ENCODE assay signal across 14 mouse cellular contexts in genomic region chr5:139600213-139600612, GRCm38 (mm10). TPM values are rescaled to one million over a fixed set of nuclear protein-coding genes. Genes with fewer than 3 reads are reported as not detected.
A peak's percentile ranks its signal among the peaks of the same experiment; 100 is the strongest.
DNase-seq lines count a peak whose midpoint lies in the region; ATAC-seq lines count a peak whose summit lies in the region.
"Had no signal": no experiment of that assay in that cellular context is flagged by ENCODE, and none has a peak within 500 bp of the region (broad histone marks: within the 10 kb centered on the region; RNA-seq: fewer than 3 reads in every experiment).

No protein-coding gene starts in this region.

- no peak for ATAC-seq in forebrain, embryonic 16.5 days
- no peak for ATAC-seq in hindbrain, embryonic 11.5 days (ENCODE audit: low FRiP score)
- no peak for ATAC-seq in midbrain, embryonic 15.5 days (replicated peaks)
- ATAC-seq: activated CD4-positive, CD25-positive, alpha-beta regulatory T cell, adult 4 months; lung, postnatal 0 days had no signal

- 3% methylated on average over 15 of the region's 15 CpGs for WGBS in forebrain, embryonic 10.5 days
- 6% methylated on average over 15 of the region's 15 CpGs for WGBS in forebrain, embryonic 16.5 days
- 3% methylated on average over 15 of the region's 15 CpGs for WGBS in hindbrain, embryonic 11.5 days
- 5% methylated on average over 15 of the region's 15 CpGs for WGBS in midbrain, embryonic 15.5 days

- peak overlapping the region; percentile 93 for H3K27ac ChIP-seq in forebrain, embryonic 10.5 days
- no peak overlapping the region for H3K27ac ChIP-seq in forebrain, embryonic 16.5 days (ENCODE audit: low read length)
- H3K27ac ChIP-seq in hindbrain, embryonic 11.5 days (ENCODE audit: low read depth, low read length) = no peak overlapping the region; the same call in 1 of the 2 replicates
- no peak overlapping the region for H3K27ac ChIP-seq in midbrain, embryonic 15.5 days

- H3K4me1 ChIP-seq in forebrain, embryonic 10.5 days = peaks cover 65% of the 10 kb centered on the region
- H3K4me1 ChIP-seq in forebrain, embryonic 16.5 days (replicated peaks; ENCODE audit: control insufficient read depth, insufficient read depth, low read length) = peaks cover 16% of the 10 kb centered on the region
- peaks cover 10% of the 10 kb centered on the region for H3K4me1 ChIP-seq in hindbrain, embryonic 11.5 days (replicated peaks; ENCODE audit: control insufficient read depth, insufficient read depth, low read length)
- peaks cover 18% of the 10 kb centered on the region for H3K4me1 ChIP-seq in midbrain, embryonic 15.5 days

- H3K9ac ChIP-seq in forebrain, embryonic 16.5 days (replicated peaks; ENCODE audit: low read depth, low read length) = no peak overlapping the region
- H3K9ac ChIP-seq in hindbrain, embryonic 11.5 days (ENCODE audit: low read depth, low read length) = no peak overlapping the region
- H3K9ac ChIP-seq in midbrain, embryonic 15.5 days = no peak overlapping the region
- H3K9ac ChIP-seq: heart, embryonic 12.5 days had no signal

- no peaks in the 10 kb centered on the region for H3K9me3 ChIP-seq in forebrain, embryonic 10.5 days
- H3K9me3 ChIP-seq in forebrain, embryonic 16.5 days (ENCODE audit: control insufficient read depth, low read length) = no peaks in the 10 kb centered on the region
- H3K9me3 ChIP-seq in hindbrain, embryonic 11.5 days (ENCODE audit: control insufficient read depth, low read length) = no peaks in the 10 kb centered on the region
- H3K9me3 ChIP-seq in midbrain, embryonic 15.5 days = no peaks in the 10 kb centered on the region
- H3K9me3 ChIP-seq: G1E; heart, embryonic 12.5 days had no signal

- peaks cover 96% of the 10 kb centered on the region for H3K27me3 ChIP-seq in forebrain, embryonic 10.5 days (ENCODE audit: poor library complexity, severe bottlenecking)
- peaks cover 24% of the 10 kb centered on the region for H3K27me3 ChIP-seq in forebrain, embryonic 16.5 days (replicated peaks; ENCODE audit: control insufficient read depth, insufficient read depth, low read length)
- H3K27me3 ChIP-seq in hindbrain, embryonic 11.5 days (ENCODE audit: control insufficient read depth, insufficient read depth, low read length) = peaks cover 56% of the 10 kb centered on the region
- H3K27me3 ChIP-seq in midbrain, embryonic 15.5 days (replicated peaks) = peaks cover 9% of the 10 kb centered on the region; the same call in 1 of the 2 replicates

- peak overlapping the region; percentile 48 for H3K4me3 ChIP-seq in forebrain, embryonic 10.5 days
- H3K4me3 ChIP-seq in forebrain, embryonic 16.5 days (replicated peaks; ENCODE audit: low read length) = no peak overlapping the region
- H3K4me3 ChIP-seq in hindbrain, embryonic 11.5 days (ENCODE audit: low read depth, low read length) = 0 out of 2 replicates have a peak overlapping the region, but pooled peaks have one; percentile 10
- no peak overlapping the region for H3K4me3 ChIP-seq in midbrain, embryonic 15.5 days
- H3K4me3 ChIP-seq: heart, embryonic 12.5 days had no signal

- DNase-seq in forebrain, embryonic 10.5 days (ENCODE audit: extremely low spot score, low spot score) = peak; percentile 36
- DNase-seq in ZHBTc4 (ENCODE audit: low read depth, low spot score) = peak; percentile 21
- peak; percentile 33 for DNase-seq in hindbrain, embryonic 11.5 days (ENCODE audit: low spot score)
- DNase-seq in cerebellum, adult 8-10 months = no peak
- no peak for DNase-seq in lung, postnatal 36 days
- no peak for DNase-seq in heart, adult 9 months (ENCODE audit: low spot score in 2 of 2)
- DNase-seq: cerebellum, postnatal 25 days had no signal

- H3K4me2 ChIP-seq in forebrain, embryonic 16.5 days (ENCODE audit: low read length) = no peak overlapping the region
- H3K4me2 ChIP-seq in hindbrain, embryonic 11.5 days (replicated peaks; ENCODE audit: low read depth, low read length) = no peak overlapping the region
- 0 out of 2 replicates have a peak overlapping the region, but pooled peaks have one; percentile 32 for H3K4me2 ChIP-seq in midbrain, embryonic 15.5 days

- H3K36me3 ChIP-seq in forebrain, embryonic 10.5 days (replicated peaks) = no peaks in the 10 kb centered on the region
- H3K36me3 ChIP-seq in forebrain, embryonic 16.5 days (ENCODE audit: control insufficient read depth, insufficient read depth) = no peaks in the 10 kb centered on the region
- no peaks in the 10 kb centered on the region for H3K36me3 ChIP-seq in hindbrain, embryonic 11.5 days (ENCODE audit: control insufficient read depth, insufficient read depth, low read length)
- no peaks in the 10 kb centered on the region for H3K36me3 ChIP-seq in midbrain, embryonic 15.5 days (replicated peaks)
- H3K36me3 ChIP-seq: G1E; heart, embryonic 12.5 days had no signal

RNA-seq across cellular contexts. Expression of gene Uncx, which starts 56.9 kb away (rescaled TPM):
- 7.7 and 9.4 TPM in 2 replicates for polyA plus RNA-seq in forebrain, embryonic 10.5 days (2016; fragmentation: Nextera tagmentation; extraction: Ambion mirVana)
- 1.6 and 6.4 TPM in 2 replicates for polyA plus RNA-seq in forebrain, embryonic 16.5 days (2015; fragmentation: Nextera tagmentation; extraction: Ambion mirVana)
- polyA plus RNA-seq in hindbrain, embryonic 11.5 days (2014; fragmentation: Nextera tagmentation; extraction: Ambion mirVana) = 57.9 and 66.8 TPM in 2 replicates
- polyA plus RNA-seq in midbrain, embryonic 15.5 days (2015; fragmentation: Nextera tagmentation; extraction: Ambion mirVana) = 43.5 and 48.8 TPM in 2 replicates
- polyA plus RNA-seq: activated CD4-positive, CD25-positive, alpha-beta regulatory T cell, adult 4 months; G1E; liver, adult 2 months; lung, postnatal 0 days had no signal

Comparison
In these comparisons a context has a peak if more than half of its experiments do, and no peak if none do; other contexts are left out.
1. H3K4me3 ChIP-seq: peak in forebrain, embryonic 10.5 days (single experiment) and hindbrain, embryonic 11.5 days (single experiment); none in forebrain, embryonic 16.5 days (single experiment) and midbrain, embryonic 15.5 days (single experiment).
2. DNase-seq: peak in forebrain, embryonic 10.5 days (single experiment), ZHBTc4 (single experiment) and hindbrain, embryonic 11.5 days (single experiment); none in cerebellum, adult 8-10 months (single experiment), lung, postnatal 36 days (single experiment) and heart, adult 9 months (0 of 2).